Mouse (Mus musculus) liver, embryonic 16.5 days (tissue): ENCODE results near the gene Grin2b. TPM values are rescaled to one million over a fixed set of nuclear protein-coding genes. Genes with fewer than 3 reads are reported as not detected.
"Not testable (repeated sequence)": the region's sequence is repeated elsewhere in the genome, so short reads cannot be mapped to it uniquely, and the experiment has no call there.

Source experiments
- ATAC-seq: fragments of 200-750 bp; cut with Nextera tagmentation; 2 replicates; pipeline ENCODE4 v1.8.0; 2017; ENCODE audit warnings: low read depth, mild to moderate bottlenecking, moderate number of reproducible peaks, moderate library complexity
- H3K27ac ChIP-seq: fragments of 300-500 bp; sonication (generic); 2 replicates; pipeline ENCODE4 v1.5.1; 2014; ENCODE audit warnings: mild to moderate bottlenecking, low read length
- H3K27me3 ChIP-seq: fragments of 300-500 bp; sonication (generic); 2 replicates; pipeline ENCODE4 v1.6.1; 2014; ENCODE audit warnings: low read depth, low read length, mixed read lengths; ENCODE audit not compliant: control insufficient read depth, insufficient read depth
- H3K36me3 ChIP-seq: fragments of 300-500 bp; sonication (generic); 2 replicates; pipeline ENCODE4 v1.6.1; 2014; ENCODE audit warnings: mild to moderate bottlenecking; ENCODE audit not compliant: control insufficient read depth, insufficient read depth
- H3K4me1 ChIP-seq: fragments of 300-500 bp; sonication (generic); 2 replicates; pipeline ENCODE4 v1.6.1; 2014; ENCODE audit warnings: low read depth, low read length, mixed read lengths; ENCODE audit not compliant: control insufficient read depth
- H3K4me2 ChIP-seq: fragments of 300-500 bp; sonication (generic); 2 replicates; pipeline ENCODE4 v1.6.1; 2014; ENCODE audit warnings: low read depth, low read length, mixed read lengths
- H3K4me3 ChIP-seq: fragments of 300-500 bp; sonication (generic); 2 replicates; pipeline ENCODE4 v1.5.1; 2014; ENCODE audit warnings: low read depth, mild to moderate bottlenecking, low read length
- H3K9ac ChIP-seq: fragments of 300-500 bp; sonication (generic); 2 replicates; pipeline ENCODE4 v1.6.1; 2014; ENCODE audit warnings: low read depth, low read length
- H3K9me3 ChIP-seq: fragments of 300-500 bp; sonication (generic); replicated peaks from 2 replicates; pipeline ENCODE4 v1.6.1; 2016; ENCODE audit warnings: low read length; ENCODE audit not compliant: control insufficient read depth
- WGBS: fragments of 180-500 bp; shearing (Covaris S2); extraction: QIAGEN DNeasy Blood & Tissue Kit; methylation state at CpG from one replicate; pipeline ENCODE4 v1.1.7; 2014; ENCODE audit not compliant: insufficient replicate concordance; 5-methylcytosine and 5-hydroxymethylcytosine counted together
- polyA plus RNA-seq: library from polyadenylated mRNA; unstranded; fragments of >200 nt; fragmentation: Nextera tagmentation; extraction: Ambion mirVana; gene quantifications from 2 replicates; pipeline ENCODE4 v1.2.1, GENCODE M21; 2015

The Grin2b gene
- polyA plus RNA-seq, 1 experiment from 2014 or later, result not detected

DNA sequence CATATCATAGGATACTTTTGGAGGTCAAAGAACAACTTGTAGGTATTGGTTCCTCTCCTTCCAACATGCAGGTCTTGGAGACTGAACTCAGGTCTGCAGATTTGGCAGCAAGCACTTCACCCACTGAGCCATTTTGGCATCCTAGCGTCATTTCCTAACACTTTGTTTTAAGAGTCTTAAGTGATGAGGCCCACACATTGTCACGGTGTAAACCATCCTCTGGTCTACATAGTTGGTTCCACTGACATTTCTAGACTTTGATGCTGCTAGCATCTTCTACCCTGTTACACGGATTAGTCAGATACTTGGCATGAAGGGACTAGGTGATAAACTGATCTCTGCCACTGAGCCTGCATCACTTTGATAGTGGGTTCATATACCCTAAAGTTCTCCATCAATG is 341.3 kb downstream of the Grin2b start:
- Histone ChIP-seq H3K4me3 (no peak overlapping the region), H3K27ac (no peak overlapping the region), H3K9me3 (no peaks in the 10 kb centered on the region), H3K36me3 (no peaks in the 10 kb centered on the region), H3K4me1 (no peaks in the 10 kb centered on the region), H3K9ac (no peak overlapping the region), H3K4me2 (no peak overlapping the region), H3K27me3 (no peaks in the 10 kb centered on the region)
- 61% methylated on average over 3 of the region's 3 CpGs for WGBS
- ATAC-seq, result no peak

DNA sequence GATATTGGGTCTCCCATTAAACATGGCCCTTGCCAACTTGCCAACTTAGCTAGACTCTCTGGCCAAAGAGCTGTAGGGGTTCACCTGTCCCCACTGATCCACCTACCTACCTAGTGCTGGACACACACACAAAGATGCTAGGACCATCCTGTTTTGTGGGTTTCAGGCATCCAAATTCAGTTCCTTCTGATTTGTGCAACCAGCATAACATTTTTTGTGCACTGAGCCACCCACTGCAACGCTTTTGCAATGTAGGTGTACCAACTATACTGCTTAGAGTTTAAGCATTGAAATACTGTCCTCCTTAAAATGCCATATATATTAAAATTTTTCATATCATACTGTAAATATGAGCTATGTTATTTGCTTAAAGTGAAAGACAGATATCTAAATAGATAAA is 342.3 kb downstream of the Grin2b start:
- Histone ChIP-seq H3K4me3 (no peak overlapping the region), H3K27ac (no peak overlapping the region), H3K4me2 (no peak overlapping the region), H3K36me3 (no peaks in the 10 kb centered on the region), H3K9ac (no peak overlapping the region), H3K9me3 (no peaks in the 10 kb centered on the region), H3K4me1 (no peaks in the 10 kb centered on the region), H3K27me3 (no peaks in the 10 kb centered on the region)
- no peak for ATAC-seq
- 48% methylated on average over 1 of the region's 1 CpGs for WGBS

DNA sequence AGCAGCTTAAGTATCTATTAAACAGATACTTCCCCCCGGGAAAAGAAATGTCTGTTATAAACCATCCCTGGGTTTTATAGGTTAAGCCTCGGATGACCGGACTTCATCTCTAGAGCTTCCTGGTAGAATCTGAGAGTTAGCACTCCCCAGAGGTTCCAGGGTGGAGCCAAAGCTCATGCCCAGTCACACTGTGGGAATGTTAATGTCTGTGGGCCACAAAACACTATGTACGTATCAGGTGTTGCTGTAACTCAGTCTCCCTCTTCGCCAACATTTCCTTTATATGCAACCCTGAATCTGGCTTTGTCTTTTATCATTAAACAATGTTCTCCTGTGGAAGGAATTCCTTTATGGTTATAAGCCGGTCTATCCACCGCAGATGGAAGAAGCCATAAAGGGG is 343.9 kb downstream of the Grin2b start:
- no peak for ATAC-seq
- Histone ChIP-seq H3K27ac (no peak overlapping the region), H3K9ac (no peak overlapping the region), H3K36me3 (no peaks in the 10 kb centered on the region), H3K4me1 (no peaks in the 10 kb centered on the region), H3K4me2 (no peak overlapping the region), H3K9me3 (no peaks in the 10 kb centered on the region), H3K4me3 (no peak overlapping the region), H3K27me3 (no peaks in the 10 kb centered on the region)
- WGBS, result 62% methylated on average over 7 of the region's 7 CpGs

DNA sequence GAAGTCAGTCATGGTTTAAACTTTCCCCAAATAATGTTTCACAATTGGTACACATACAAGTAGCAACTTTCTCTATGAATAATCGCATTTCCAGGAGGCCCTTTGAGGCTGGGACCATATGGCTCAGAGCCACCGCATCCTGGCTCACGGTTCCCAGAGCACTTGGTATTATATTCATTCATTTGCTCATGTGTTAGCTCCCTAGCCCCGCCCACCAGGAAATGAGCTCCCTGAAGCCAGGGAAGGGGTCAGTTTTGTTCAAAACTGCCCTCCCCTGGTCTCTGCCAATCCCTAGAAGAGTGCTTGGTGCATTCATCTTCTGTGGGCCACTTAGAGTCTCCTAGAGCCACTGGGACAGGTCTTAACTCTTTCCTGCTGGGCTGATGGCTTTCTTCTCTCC is 344.3 kb downstream of the Grin2b start:
- H3K9me3 ChIP-seq, result no peaks in the 10 kb centered on the region
- H3K36me3 ChIP-seq, result no peaks in the 10 kb centered on the region
- no peak overlapping the region for H3K27ac ChIP-seq
- H3K27me3 ChIP-seq, result no peaks in the 10 kb centered on the region
- H3K4me3 ChIP-seq, result no peak overlapping the region
- no peaks in the 10 kb centered on the region for H3K4me1 ChIP-seq
- no peak overlapping the region for H3K4me2 ChIP-seq
- WGBS, result 55% methylated on average over 4 of the region's 4 CpGs
- H3K9ac ChIP-seq, result no peak overlapping the region
- ATAC-seq, result no peak

DNA sequence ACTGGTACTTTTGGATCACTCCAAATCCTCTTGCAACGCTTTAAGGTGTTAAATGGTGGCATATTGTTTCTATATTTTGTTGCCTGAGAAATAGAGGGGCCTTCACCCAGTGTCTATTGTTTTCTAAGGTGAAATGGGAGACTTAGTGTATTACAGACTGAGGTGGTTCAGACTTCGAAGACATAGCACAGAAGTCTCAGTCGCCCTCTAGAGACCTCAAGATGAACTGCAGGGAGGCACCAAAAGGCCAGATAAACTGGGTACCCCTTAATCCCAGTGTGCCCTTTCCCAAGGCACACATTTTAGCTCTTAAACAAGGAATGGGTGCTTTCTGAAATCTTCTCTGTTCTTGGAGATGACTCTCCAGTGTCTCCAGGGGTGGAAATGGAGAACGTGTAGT is 345.4 kb downstream of the Grin2b start:
- 14% methylated on average over 4 of the region's 4 CpGs for WGBS
- Histone ChIP-seq H3K27ac (no peak overlapping the region), H3K9me3 (no peaks in the 10 kb centered on the region), H3K4me1 (no peaks in the 10 kb centered on the region), H3K27me3 (no peaks in the 10 kb centered on the region), H3K4me3 (no peak overlapping the region), H3K4me2 (no peak overlapping the region), H3K9ac (no peak overlapping the region), H3K36me3 (no peaks in the 10 kb centered on the region)
- no peak for ATAC-seq

DNA sequence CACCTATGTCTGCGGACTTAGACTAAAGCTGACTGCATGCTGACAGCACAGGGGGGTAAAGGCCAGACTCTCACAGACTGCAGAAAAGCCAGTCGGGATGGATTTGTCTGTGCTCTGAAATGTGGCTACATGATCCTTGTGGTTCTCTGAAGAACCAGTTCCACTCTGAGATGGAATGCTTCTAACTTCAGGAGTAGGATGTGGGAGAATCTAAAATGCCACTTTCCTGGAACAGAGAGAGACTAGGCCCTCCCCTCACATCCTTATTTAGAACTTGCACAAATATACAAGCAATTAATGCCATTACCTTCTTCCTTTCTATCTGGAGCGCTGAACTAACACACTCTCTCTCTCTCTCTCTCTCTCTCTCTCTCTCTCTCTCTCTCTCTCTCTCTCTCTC is 346.0 kb downstream of the Grin2b start:
- H3K4me1 ChIP-seq, result no peaks in the 10 kb centered on the region
- no peaks in the 10 kb centered on the region for H3K27me3 ChIP-seq
- no peak overlapping the region for H3K4me2 ChIP-seq
- H3K9me3 ChIP-seq, result no peaks in the 10 kb centered on the region
- no peaks in the 10 kb centered on the region for H3K36me3 ChIP-seq
- H3K27ac ChIP-seq, result no peak overlapping the region
- 80% methylated on average over 3 of the region's 3 CpGs for WGBS
- no peak overlapping the region for H3K9ac ChIP-seq
- ATAC-seq, result no peak
- H3K4me3 ChIP-seq, result no peak overlapping the region

DNA sequence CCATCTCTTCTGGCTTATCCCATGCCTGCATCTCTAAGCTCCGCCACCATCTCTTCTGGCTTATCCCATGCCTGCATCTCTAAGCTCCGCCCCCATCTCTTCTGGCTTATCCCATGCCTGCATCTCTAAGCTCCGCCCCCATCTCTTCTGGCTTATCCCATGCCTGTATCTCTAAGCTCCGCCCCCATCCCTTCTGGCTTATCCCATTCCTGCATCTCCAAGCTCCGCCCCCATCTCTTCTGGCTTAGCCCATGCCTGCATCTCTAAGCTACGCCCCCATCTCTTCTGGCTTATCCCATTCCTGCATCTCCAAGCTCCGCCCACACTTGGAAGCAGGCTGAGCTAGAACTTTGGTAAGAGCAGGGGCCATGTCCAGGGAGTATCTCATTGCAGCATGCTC is 346.5 kb downstream of the Grin2b start:
- H3K9me3 ChIP-seq, H3K4me1 ChIP-seq, H3K4me3 ChIP-seq, H3K9ac ChIP-seq, H3K4me2 ChIP-seq, H3K36me3 ChIP-seq, H3K27ac ChIP-seq, H3K27me3 ChIP-seq, ATAC-seq: not testable (repeated sequence)
- WGBS, result 76% methylated on average over 7 of the region's 7 CpGs

DNA sequence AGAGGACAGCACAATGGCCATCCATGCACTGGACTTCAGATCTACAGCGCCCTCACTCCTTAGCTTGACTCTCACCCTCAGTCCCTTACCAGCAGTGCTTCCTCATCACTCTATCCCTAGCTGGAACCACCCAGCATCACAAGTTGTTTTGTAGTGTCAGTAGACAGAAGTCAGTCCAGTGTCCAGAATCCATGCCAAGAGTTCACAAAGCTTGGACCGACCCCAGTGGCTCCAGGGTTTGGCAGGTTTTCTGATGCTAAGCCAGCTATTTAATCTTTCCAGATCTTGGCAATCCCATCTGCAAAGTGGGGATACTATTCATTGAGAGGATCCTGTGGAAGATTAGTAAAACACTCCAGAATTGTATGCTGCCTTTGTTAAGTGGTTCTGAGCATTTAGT is 355.9 kb downstream of the Grin2b start:
- Histone ChIP-seq H3K9ac (no peak overlapping the region), H3K36me3 (no peaks in the 10 kb centered on the region), H3K4me3 (no peak overlapping the region), H3K4me2 (no peak overlapping the region), H3K9me3 (no peaks in the 10 kb centered on the region), H3K27ac (no peak overlapping the region), H3K27me3 (no peaks in the 10 kb centered on the region), H3K4me1 (no peaks in the 10 kb centered on the region)
- ATAC-seq, result no peak
- WGBS, result 73% methylated on average over 2 of the region's 2 CpGs

DNA sequence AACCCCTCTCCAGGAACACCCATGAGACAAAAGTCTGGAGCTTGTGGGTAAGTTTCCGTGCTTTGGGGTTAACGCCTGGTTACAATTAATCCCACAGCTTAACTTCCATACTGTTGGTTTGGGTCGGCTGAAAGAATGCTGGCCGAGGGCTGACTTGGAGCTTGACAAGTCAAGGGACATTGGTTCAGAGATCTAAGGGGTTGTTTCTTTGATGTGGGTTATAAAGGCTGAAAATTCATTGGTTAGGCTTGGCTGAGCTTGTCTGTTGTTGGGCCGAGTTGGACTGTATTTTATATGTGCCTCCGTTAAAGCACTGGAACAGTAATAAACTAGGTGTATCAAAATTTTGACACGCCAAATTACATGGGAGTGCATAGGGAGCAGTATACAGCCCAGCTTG is 359.6 kb downstream of the Grin2b start:
- Histone ChIP-seq H3K4me3 (no peak overlapping the region), H3K4me1 (no peaks in the 10 kb centered on the region), H3K9me3 (no peaks in the 10 kb centered on the region), H3K4me2 (no peak overlapping the region), H3K27me3 (no peaks in the 10 kb centered on the region), H3K9ac (no peak overlapping the region), H3K27ac (no peak overlapping the region), H3K36me3 (no peaks in the 10 kb centered on the region)
- no peak for ATAC-seq
- WGBS, result 66% methylated on average over 7 of the region's 7 CpGs

DNA sequence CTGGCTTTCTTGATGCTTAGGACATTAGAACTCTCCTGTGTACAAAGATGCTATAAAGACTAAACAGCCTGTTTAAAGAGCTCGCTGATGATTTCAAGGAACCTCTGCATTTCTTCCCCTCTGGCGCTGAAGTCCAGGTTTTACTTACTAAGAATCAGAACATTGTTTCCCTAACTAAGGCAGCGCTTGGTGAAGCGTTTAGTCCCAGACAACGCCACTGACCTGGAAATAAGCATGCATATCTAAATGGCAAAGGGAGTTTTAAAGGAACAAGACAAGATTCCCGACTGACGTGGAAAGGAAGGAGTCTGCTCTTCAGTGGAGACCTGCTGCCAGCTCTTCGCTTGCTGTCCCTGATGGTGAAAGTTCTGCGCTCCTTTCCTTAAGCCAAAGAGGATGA is 367.9 kb downstream of the Grin2b start:
- no peak overlapping the region for H3K27ac ChIP-seq
- 74% methylated on average over 9 of the region's 9 CpGs for WGBS
- H3K36me3 ChIP-seq, result no peaks in the 10 kb centered on the region
- no peak overlapping the region for H3K9ac ChIP-seq
- H3K27me3 ChIP-seq, result no peaks in the 10 kb centered on the region
- no peak overlapping the region for H3K4me2 ChIP-seq
- H3K9me3 ChIP-seq, result no peaks in the 10 kb centered on the region
- ATAC-seq, result no peak
- no peaks in the 10 kb centered on the region for H3K4me1 ChIP-seq
- no peak overlapping the region for H3K4me3 ChIP-seq
